Mouse (Mus musculus): ENCODE results near the gene Cadps. TPM values are rescaled to one million over a fixed set of nuclear protein-coding genes. Genes with fewer than 3 reads are reported as not detected.

Gene Cadps
- total and polyA plus RNA-seq, 2 experiments from 2014 or later = 33.4 to 176 TPM

- H3K9ac ChIP-seq (replicated peaks; ENCODE audit: low read length) = no peak overlapping the region
- WGBS = 88% methylated on average over 3 of the region's 3 CpGs
- H3K9me3 ChIP-seq (ENCODE audit: low read length) = no peaks in the 10 kb centered on the region
- H3K27me3 ChIP-seq (ENCODE audit: insufficient read depth, low read length) = no peaks in the 10 kb centered on the region
- no peaks in the 10 kb centered on the region for H3K36me3 ChIP-seq (ENCODE audit: insufficient read depth, low read length)
- TF ChIP-seq CTCF (IDR thresholded peaks at IDR 0.05; ENCODE audit: low read depth) = no peak
- DNase-seq (ENCODE audit: low spot score) (no peak), ATAC-seq (no peak)
- no peaks in the 10 kb centered on the region for H3K4me1 ChIP-seq (ENCODE audit: insufficient read depth, low read length)
- no peak overlapping the region for H3K4me2 ChIP-seq (ENCODE audit: low read depth, low read length)
- H3K27ac ChIP-seq = no peak overlapping the region
- H3K4me3 ChIP-seq (ENCODE audit: low read length) = no peak overlapping the region
Measured at GRCm38 (mm10) chr14:12812072-12812471, 10.8 kb downstream of the Cadps start.

- Histone ChIP-seq H3K9ac (replicated peaks; ENCODE audit: low read length) (no peak overlapping the region), H3K27ac (no peak overlapping the region), H3K4me2 (ENCODE audit: low read depth, low read length) (no peak overlapping the region), H3K4me1 (ENCODE audit: insufficient read depth, low read length) (no peaks in the 10 kb centered on the region), H3K9me3 (ENCODE audit: low read length) (no peaks in the 10 kb centered on the region), H3K36me3 (ENCODE audit: insufficient read depth, low read length) (no peaks in the 10 kb centered on the region), H3K27me3 (ENCODE audit: insufficient read depth, low read length) (no peaks in the 10 kb centered on the region), H3K4me3 (ENCODE audit: low read length) (no peak overlapping the region)
- WGBS = 64% methylated on average over 1 of the region's 1 CpGs
- DNase-seq (ENCODE audit: low spot score) = no peak
- TF ChIP-seq CTCF (IDR thresholded peaks at IDR 0.05; ENCODE audit: low read depth) = no peak
- 0 out of 2 replicates have a peak, but pooled peaks have one; percentile 29 for ATAC-seq
Measured at GRCm38 (mm10) chr14:12802995-12803394, 19.9 kb downstream of the Cadps start.

- H3K36me3 ChIP-seq (ENCODE audit: insufficient read depth, low read length) = no peaks in the 10 kb centered on the region
- no peak overlapping the region for H3K4me2 ChIP-seq (ENCODE audit: low read depth, low read length)
- DNase-seq (ENCODE audit: low spot score) (peak; percentile 66), ATAC-seq (no peak)
- 36% methylated on average over 2 of the region's 2 CpGs for WGBS
- no peak overlapping the region for H3K4me3 ChIP-seq (ENCODE audit: low read length)
- TF ChIP-seq CTCF (IDR thresholded peaks at IDR 0.05; ENCODE audit: low read depth) = no peak
- H3K27ac ChIP-seq = no peak overlapping the region
- no peaks in the 10 kb centered on the region for H3K9me3 ChIP-seq (ENCODE audit: low read length)
- no peaks in the 10 kb centered on the region for H3K4me1 ChIP-seq (ENCODE audit: insufficient read depth, low read length)
- no peak overlapping the region for H3K9ac ChIP-seq (replicated peaks; ENCODE audit: low read length)
- H3K27me3 ChIP-seq (ENCODE audit: insufficient read depth, low read length) = no peaks in the 10 kb centered on the region
Measured at GRCm38 (mm10) chr14:12801100-12801499, 21.8 kb downstream of the Cadps start.

- ATAC-seq (no peak), DNase-seq (ENCODE audit: low spot score) (no peak)
- H3K27me3 ChIP-seq (ENCODE audit: insufficient read depth, low read length) = no peaks in the 10 kb centered on the region
Measured at GRCm38 (mm10) chr14:12798926-12799325, 24.0 kb downstream of the Cadps start.

GRCm38 (mm10) chr14:12784296-12784695 lies 38.6 kb downstream of the Cadps start:
- no peak overlapping the region for H3K4me3 ChIP-seq (ENCODE audit: low read length)
- no peak overlapping the region for H3K4me2 ChIP-seq (ENCODE audit: low read depth, low read length)
- no peaks in the 10 kb centered on the region for H3K4me1 ChIP-seq (ENCODE audit: insufficient read depth, low read length)
- H3K36me3 ChIP-seq (ENCODE audit: insufficient read depth, low read length) = no peaks in the 10 kb centered on the region
- TF ChIP-seq CTCF (IDR thresholded peaks at IDR 0.05; ENCODE audit: low read depth) = no peak
- DNase-seq (ENCODE audit: low spot score) (peak; percentile 13), ATAC-seq (no peak)
- no peak overlapping the region for H3K27ac ChIP-seq
- no peaks in the 10 kb centered on the region for H3K9me3 ChIP-seq (ENCODE audit: low read length)
- no peak overlapping the region for H3K9ac ChIP-seq (replicated peaks; ENCODE audit: low read length)
- no peaks in the 10 kb centered on the region for H3K27me3 ChIP-seq (ENCODE audit: insufficient read depth, low read length)
- 44% methylated on average over 1 of the region's 1 CpGs for WGBS

More at GRCm38 (mm10) chr14:12798926-12799325, 24.0 kb downstream of the Cadps start:
- Histone ChIP-seq H3K9ac (replicated peaks; ENCODE audit: low read length) (no peak overlapping the region), H3K4me2 (ENCODE audit: low read depth, low read length) (no peak overlapping the region), H3K27ac (no peak overlapping the region), H3K9me3 (ENCODE audit: low read length) (no peaks in the 10 kb centered on the region), H3K36me3 (ENCODE audit: insufficient read depth, low read length) (no peaks in the 10 kb centered on the region), H3K4me1 (ENCODE audit: insufficient read depth, low read length) (no peaks in the 10 kb centered on the region), H3K4me3 (ENCODE audit: low read length) (no peak overlapping the region)
- no peak for TF ChIP-seq CTCF (IDR thresholded peaks at IDR 0.05; ENCODE audit: low read depth)

GRCm38 (mm10) chr14:12780016-12780415 lies 42.9 kb downstream of the Cadps start:
- TF ChIP-seq CTCF (IDR thresholded peaks at IDR 0.05; ENCODE audit: low read depth) = no peak
- 75% methylated on average over 1 of the region's 1 CpGs for WGBS
- no peak for ATAC-seq

GRCm38 (mm10) chr14:12777990-12778389 lies 44.9 kb downstream of the Cadps start:
- DNase-seq (ENCODE audit: low spot score) (no peak), ATAC-seq (no peak)
- Histone ChIP-seq H3K9me3 (ENCODE audit: low read length) (no peaks in the 10 kb centered on the region), H3K4me2 (ENCODE audit: low read depth, low read length) (no peak overlapping the region), H3K27ac (no peak overlapping the region), H3K36me3 (ENCODE audit: insufficient read depth, low read length) (no peaks in the 10 kb centered on the region), H3K4me1 (ENCODE audit: insufficient read depth, low read length) (no peaks in the 10 kb centered on the region), H3K9ac (replicated peaks; ENCODE audit: low read length) (no peak overlapping the region), H3K27me3 (ENCODE audit: insufficient read depth, low read length) (no peaks in the 10 kb centered on the region), H3K4me3 (ENCODE audit: low read length) (no peak overlapping the region)
- TF ChIP-seq CTCF (IDR thresholded peaks at IDR 0.05; ENCODE audit: low read depth) = no peak
- WGBS = 74% methylated on average over 4 of the region's 4 CpGs

More at GRCm38 (mm10) chr14:12780016-12780415, 42.9 kb downstream of the Cadps start:
- H3K27ac ChIP-seq = no peak overlapping the region
- DNase-seq (ENCODE audit: low spot score) = no peak
- no peak overlapping the region for H3K4me2 ChIP-seq (ENCODE audit: low read depth, low read length)
- H3K9ac ChIP-seq (replicated peaks; ENCODE audit: low read length) = no peak overlapping the region
- no peaks in the 10 kb centered on the region for H3K36me3 ChIP-seq (ENCODE audit: insufficient read depth, low read length)
- H3K4me3 ChIP-seq (ENCODE audit: low read length) = no peak overlapping the region
- H3K4me1 ChIP-seq (ENCODE audit: insufficient read depth, low read length) = no peaks in the 10 kb centered on the region
- H3K27me3 ChIP-seq (ENCODE audit: insufficient read depth, low read length) = no peaks in the 10 kb centered on the region
- H3K9me3 ChIP-seq (ENCODE audit: low read length) = no peaks in the 10 kb centered on the region
